Mouse (Mus musculus) cerebellum, postnatal 25 days (tissue): ENCODE results near the gene Gas7.

Experiments used
- DNase-seq, 2 experiments: peaks; one replicate each; pipeline ENCODE4 v3.0.0; 2021; ENCODE audit warnings: mixed read lengths in 2 of 2

Gene Gas7

DNA sequence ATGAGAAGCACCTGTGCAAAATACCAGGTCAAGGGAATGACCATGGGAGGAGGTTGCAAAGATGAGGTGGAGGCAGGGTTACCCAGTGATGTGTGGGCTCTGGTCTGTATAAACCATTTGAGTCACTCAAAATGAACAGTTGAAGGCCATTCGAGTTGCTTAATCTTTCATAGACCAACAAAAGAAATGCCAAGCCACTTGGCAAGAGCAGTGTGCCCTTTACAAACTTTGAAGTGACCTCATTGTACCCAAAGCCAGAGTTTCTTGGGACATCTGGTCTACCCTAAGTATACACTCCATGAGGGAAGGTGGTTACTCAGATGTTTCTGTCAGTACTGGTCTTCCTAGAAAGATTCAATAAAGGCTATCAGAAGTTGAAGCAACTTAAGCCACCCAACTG lies 80.5 kb downstream of the Gas7 start:
- no peak for DNase-seq

DNA sequence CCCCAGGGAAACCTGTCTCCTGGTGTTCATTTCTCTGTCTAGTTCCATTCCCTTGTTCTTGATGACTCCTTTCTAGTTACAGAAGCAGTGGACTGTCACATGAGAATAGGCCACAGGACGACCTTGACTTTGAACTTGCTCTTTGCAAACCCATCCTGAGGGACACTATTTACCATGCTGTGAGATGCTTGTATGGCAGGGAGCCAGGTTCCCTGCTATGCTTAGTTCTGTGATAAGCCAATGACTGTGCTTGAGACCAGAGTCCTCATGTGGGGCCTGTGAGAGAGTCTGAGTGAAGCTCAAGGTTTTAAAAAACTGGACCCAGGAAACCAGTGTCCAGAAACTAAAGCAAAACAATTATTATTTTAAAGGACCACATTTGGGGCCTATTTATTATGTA lies 81.2 kb downstream of the Gas7 start:
- peak in 1 of 2 experiments; percentile 29 for DNase-seq

DNA sequence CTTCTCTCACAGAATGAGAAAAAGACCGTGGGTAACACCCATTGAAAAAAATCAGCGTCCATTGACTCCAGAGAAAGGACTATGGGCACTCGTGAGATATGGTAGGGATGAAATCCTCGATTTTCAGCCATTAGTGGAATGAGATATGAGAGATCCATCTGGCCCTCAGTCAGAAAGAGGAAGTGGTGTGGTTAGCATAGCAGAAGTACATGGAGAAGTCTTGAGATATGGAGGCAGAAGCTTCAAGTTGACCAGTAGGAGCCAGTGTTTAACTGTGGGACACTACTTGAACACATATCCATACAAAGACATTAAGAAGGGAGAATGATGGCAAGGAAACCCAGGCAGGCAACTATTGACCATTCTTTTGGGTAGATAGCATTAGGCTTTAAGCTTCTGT lies 82.1 kb downstream of the Gas7 start:
- DNase-seq: no peak

DNA sequence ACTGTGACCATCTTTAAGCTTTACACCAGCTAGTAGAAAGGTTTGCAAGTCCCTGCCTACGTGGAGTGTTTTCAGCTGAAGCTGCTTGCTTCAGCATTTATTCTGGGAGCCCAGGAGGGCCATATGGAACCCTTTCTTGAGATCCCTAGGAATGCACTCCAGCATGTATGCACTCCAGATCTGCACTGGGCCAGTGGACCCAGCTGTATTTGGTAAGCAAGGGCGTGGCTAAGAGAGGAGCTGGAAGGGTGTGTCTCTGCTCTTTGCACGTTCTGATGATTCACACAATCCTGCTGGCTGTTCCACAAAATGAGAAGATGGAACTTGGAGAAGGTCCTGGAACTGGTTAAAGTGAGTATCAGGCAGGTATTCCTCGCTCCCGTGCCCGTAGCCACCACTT lies 83.3 kb downstream of the Gas7 start:
- DNase-seq: no peak

DNA sequence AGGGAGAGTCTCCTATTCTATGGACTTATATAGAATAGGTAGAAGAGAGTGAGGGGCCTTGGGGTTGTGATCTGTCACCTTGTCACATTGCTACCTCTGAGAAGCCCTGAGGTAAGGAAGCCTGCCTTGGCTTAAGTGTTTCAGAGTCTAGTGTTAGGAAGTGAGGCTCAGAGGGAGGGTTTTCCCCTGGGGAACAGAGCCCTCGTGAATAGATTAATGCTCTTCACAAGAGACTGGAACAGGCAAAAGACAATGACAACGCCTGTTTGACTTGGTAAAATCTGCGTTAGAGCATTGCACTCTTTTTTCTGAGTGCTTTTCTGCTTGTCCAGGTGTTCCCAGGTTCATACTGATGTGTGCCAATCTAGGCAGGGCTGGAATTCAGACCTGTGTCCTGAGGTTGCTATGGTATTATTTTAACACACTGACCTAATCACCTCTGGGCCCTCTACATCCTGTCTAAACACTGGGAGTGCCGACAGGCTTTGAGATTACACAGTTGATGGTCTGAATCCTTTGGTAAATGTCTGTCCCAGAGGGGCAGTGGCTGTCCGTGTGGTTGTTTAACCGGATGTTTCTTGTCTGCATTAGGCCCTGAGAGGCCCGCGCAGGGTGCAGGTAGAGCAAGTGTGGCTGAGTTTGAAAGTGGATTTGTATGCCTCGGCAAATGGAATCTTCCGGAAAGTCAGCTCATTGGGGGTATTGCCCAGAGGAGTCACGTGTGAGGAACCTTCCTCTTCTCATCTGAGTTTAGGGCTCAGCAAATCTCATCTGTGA lies 89.6 kb downstream of the Gas7 start:
- no peak for DNase-seq

DNA sequence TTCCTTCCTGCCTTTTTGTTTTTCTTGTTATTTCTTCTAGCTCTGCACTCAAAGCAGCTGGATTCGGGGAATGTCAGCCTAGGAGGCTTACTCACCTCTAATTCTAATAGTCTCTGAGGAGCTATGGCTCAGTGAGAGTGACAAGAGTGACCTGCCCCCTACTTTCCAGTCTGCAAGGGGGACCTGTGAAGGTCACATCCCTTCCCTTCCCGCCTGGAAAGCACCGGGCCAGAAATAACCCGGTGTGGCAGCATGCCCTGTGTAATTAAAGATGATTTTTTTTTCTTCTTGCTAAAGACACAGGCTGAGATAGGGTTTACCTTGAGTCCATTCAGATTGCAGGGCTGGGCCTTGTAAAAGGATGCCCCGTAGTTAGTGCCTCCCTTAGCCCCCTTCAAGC lies 91.3 kb downstream of the Gas7 start:
- no peak for DNase-seq

DNA sequence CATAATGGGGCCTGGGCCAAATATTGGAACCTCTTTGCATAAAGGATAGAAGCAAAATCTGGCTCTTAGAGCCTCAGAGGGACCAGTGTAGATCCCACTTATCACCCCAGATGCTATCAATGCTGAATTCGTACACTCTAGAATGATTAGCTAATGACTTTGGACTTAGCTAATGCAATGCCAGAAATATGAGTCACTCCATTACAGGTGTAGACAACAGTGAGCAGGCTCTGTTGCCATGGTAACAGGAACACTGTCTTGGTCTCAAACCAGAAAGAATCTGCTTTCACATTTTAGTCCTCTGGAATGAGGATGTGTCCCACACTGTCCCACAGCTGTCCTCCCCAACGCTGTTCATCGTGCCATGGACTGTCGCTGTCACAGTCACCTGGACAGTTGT lies 94.1 kb downstream of the Gas7 start:
- no peak for DNase-seq

DNA sequence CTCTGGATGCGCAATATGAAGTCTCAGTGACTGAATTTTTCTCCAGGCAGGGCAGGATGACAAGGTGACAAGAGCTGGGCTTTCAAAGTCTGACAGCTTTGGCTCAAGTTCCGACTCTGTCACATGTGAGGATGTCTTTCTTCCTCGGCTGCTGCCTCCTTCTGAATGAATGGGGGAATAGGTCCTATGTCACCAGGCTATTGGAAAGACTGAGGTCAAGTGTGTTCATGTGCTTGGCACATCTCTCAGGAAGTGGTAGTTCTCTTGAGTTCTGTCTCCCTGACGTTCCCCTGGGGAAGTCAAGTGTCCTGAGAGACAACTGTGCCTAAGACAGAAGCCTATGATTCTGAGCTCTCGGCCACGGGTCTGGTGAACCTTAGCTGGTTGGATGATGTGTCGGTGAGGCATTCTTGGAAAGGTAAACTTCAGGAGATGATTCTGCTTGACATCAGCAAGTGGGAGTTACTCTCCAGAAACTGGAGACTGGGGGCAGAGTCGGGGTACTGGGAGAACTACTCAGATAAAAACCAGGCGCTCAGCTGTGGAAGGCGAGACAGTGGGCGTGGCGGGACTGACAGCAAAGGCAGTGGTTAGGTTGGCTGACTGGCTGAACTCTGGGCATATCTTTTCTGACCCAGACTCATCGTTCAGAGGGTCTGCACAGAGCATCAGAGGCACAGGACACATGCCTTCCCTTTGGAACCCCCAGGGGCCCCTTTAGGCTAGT lies 94.7 kb downstream of the Gas7 start:
- DNase-seq: no peak

DNA sequence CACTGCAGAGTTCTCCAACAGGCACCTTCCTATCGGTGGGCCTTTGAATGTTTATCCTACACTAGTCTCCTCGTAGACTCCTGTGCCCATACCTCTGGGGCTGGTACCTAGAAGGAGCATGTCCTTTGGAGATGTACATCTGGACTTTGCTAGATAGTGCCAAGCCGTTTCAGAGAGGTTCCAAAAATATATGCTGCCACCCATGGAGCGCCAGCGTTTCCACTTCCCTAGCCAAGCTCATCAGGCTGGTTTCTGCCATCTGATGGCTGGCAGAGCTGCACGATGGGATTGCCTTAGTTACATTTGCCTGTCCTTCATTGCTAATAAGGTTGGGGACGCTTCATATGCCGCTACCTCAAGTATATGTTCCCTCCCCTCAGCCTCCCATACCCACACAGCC lies 97.2 kb downstream of the Gas7 start:
- peak; percentile 59 to 66 for DNase-seq

DNA sequence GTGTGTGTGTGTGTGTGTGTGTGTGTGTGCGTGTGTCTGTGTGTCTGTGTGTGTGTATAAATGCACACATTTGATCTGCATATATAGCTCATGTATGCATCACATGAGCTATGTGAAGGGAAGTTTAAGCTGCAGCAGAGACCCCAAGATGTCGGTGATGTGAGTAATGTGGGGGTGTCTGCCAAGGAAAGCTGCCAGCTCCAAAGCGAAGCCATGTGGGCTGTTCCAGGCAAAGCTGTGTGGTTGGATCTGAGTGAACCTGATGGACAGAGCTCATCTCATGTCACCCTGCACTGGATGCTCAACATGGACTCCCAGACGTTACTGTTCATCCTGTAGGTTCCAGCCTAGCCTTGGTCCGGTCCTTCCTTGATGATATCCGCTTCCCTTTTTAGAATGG lies 99.0 kb downstream of the Gas7 start:
- DNase-seq: no peak

DNA sequence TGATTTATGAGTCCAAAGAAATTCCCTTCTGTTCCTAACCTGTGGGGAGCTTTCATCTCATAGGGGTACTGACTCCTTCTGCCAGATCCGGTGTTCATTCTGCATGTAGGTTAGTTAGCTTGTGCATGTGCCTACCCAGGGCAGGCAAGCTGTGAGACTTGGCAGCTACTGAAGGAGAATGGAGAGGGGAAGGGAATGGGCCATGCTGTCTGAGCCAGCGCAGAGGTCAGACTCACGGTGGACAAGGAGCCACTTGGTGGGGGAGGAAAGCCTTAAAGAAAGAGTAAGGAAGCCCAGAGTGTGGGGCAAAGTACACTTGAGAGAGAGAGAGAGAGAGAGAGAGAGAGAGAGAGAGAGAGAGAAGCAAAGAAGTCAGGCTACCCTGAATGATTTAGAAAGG lies 101.1 kb downstream of the Gas7 start:
- DNase-seq: peak; percentile 83 to 84

DNA sequence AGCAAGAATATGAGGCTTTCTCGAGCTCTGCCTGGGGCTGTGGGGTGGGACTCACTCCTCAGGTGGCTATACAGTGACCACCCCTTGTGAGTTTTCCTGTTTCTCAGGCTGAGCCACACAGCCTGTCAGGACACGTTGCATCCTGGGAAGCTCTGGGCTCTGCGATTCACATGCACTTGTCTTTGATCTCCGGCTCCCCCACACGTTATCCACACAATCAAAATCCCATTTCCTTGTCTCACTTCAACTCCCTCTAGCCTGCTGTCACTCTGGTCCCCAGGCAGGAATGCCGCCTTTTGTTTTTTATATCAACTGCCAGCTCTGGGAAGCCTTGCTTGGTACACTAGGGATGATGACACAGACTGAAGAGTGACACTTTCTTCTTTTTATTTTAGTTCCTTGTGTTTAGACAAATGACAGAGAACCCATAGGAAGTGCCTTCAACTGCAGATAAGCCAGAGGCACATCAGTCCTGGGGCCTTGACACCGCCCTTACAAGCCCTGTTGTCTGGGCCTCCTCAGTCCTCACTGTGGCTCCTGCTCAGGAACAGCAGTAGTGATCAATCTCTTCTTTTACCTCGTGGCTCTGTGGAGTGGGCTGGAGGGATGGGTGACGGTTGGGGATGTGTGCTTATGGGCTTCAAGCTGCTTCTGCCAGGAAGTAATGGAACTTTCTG lies 103.7 kb downstream of the Gas7 start:
- no peak for DNase-seq

DNA sequence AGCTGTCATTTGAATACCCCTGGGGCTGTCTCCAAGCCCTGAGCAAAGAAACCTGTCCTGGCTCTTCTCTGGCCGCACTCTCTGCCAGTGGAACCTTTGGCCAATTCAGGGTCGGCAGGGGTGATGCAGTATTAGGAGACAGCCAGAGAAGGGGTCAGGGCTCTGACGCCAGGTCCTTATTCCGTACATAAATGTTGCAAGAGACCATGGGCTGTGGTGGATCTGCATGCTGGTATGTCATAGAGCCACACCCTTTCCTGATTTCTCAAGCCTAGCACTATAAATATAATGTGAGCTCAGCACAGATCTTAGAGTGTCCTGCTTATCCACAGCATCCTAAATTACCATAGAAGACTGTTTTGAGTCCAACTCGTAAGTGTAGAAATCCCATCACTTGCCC lies 104.3 kb downstream of the Gas7 start:
- no peak for DNase-seq

DNA sequence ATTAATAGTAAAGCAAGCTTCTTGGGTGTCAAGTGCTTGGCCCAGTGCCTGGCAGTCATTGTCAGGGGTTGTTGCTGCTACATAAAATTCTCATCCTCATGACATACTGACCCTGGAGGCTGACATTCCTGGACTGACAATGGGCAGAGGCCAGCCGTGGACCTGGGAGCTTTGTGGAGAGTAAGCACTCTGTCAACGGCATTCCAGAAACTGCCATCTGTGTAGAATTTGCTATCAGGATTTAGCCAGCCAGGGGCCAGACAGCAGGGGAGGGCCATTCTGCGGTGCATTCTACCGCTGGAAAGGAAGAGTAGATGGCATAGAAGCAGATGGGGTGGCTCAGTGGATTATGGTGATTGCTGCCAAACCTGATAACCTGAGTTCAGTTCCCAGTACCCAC lies 106.4 kb downstream of the Gas7 start:
- DNase-seq: no peak

DNA sequence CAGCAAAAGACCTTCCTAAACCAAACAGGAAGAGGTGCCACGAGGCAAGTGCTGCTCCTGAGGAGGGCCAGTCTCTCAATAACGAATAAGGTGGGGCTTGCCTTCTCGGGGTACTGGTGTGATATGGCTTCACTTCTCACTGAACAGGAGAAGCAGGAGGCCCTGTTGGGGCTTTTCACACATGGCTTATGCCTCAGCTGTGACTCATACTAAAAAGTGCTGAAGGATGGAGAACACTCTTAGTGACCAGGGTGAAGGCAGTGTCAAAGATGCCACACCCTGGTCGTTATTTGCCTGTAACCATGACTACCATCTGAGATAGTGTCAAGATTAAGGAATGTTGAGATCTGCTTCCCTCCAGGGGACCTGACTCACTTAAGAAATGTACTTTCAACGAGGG lies 107.9 kb downstream of the Gas7 start:
- DNase-seq: no peak

DNA sequence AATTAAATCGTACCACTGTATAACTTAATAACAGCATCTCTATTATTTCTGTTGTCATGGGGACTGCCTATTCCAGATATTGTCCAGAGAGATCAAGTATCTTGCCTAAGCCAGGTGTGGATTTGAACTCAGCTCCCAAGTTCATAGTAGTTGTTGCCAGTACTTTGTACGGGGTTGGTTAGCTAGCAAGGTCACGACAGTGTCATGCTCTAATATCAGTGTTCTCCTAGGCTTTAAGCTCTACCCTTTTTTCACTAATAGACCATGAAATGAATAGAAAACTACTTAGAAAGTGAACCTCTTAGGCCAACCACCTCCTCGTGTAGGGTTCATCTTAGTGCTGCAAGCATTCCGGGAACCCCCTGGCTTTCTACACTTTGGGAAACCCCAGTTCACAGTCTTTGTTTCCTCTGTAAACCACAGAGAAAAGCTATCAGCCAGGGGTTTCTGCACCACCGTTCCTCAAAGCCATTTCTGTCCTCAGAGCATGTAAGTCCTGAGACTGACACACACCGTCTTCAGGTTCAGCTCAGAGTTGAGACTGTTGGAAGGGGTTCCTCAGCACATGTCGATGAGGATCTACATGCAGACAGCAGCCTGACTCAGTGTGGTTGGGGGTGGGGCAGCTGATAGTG lies 108.9 kb downstream of the Gas7 start:
- no peak for DNase-seq

DNA sequence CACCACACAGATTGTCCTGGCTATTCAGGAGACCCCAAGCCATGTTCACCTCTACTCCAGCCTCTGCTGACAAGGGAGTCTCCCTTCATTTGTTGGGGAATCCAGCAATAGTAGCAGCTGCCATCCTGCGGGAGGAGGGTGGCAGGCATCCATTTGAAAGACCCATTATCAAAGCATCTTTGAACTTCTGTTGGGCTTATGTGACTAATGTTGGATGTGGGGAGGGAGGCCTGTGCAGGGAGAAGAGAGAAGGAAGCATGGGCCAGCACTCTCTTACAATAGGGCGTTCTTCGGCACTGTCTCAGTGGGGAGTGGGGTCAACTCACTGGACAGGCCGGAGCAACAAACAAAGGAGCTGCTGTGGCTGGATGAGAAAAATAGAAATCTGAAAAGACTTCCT lies 110.3 kb downstream of the Gas7 start:
- DNase-seq: no peak

DNA sequence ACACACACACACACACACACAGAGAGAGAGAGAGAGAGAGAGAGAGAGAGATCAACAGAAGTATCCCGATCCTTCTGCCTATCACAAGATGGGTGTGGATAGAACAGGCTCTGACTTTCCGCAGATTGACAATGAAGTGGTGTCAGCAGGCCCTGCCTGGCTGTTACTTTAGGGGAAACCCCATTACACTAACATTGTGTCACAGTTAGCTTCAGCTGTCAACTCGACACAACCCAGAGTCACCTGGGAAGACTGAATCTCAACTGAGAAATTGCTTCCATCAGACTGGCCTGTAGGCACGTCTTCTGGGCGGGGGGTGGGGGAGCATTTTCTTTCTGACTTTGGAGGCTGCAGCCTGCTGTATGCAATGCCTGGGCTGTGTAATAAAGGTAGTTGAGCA lies 111.5 kb downstream of the Gas7 start:
- DNase-seq: no peak

DNA sequence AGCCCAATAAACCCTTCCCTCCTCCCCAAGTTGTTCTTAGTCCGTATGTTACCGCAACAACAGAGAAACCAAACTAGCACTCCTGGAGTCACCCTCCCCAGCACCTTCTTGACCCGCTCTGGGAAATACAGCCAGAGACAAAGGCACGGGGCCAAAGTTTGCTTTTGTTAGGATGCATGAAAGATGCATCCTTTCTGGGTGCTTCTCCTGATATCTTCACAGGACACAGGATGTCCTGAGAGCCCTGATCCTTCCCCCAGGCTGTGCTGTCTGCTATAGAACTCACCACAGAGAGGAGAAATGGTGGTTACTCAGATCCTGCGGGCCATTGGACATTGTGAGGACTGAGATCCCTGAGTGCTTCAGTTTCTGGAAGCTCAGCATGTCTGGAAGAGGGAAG lies 111.9 kb downstream of the Gas7 start:
- no peak for DNase-seq

DNA sequence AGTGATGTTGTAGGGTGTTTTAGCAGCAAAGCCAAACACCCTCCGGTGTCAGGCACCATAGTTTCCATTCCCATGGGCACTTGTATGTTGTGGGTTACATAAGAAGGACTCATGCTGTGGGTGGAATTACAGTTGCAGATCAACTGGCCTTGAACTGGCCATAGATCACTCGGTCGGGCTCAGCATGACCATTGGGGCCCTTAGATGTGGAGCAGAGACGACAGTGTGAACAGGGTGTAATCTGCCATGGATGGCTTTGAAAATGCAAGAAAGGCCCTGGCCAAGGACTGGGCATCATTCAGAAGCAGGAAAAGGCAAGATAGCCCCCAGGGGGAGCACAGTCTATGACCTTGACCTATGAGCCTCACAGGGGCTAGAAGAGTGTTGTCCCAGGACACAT lies 112.8 kb downstream of the Gas7 start:
- DNase-seq: no peak

DNA sequence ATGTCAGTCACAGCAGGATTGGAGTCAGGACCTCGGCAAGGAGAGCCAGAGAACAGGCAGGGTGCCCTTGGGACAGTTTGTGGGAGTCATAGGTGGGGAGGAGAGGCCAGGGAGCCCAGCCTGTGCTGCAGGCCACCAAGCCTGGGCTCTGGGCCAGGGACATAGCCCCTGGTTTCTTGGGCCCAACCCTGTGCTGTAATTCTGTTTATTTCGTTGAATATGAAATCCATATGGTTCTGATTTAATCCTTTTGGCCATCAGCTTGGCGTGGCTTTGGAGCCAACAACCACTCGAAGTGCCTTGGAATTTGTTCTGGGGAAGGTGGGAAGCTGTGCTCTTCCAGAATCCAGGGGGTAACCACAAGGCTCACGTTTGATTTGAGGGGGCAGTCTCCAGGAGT lies 113.6 kb downstream of the Gas7 start:
- no peak for DNase-seq

DNA sequence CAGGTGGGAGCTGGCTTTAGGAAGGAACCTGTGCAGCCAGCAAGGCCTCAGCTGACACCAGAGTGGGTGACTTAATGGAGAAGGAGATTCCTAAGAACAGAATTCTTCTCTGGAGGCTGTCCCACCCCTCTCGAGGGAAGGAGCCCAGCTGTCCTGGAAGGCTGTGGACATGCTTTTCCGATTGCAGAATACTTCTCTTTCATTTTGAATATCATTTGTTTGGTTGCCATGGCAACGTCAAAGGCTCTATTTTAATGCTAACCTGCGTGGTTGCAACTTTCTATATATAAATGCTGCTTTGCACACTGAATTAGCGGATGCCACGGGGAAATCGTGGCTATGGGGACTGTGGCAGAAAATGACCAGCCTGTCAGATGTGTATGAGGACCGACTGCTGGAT lies 115.7 kb downstream of the Gas7 start:
- no peak for DNase-seq

DNA sequence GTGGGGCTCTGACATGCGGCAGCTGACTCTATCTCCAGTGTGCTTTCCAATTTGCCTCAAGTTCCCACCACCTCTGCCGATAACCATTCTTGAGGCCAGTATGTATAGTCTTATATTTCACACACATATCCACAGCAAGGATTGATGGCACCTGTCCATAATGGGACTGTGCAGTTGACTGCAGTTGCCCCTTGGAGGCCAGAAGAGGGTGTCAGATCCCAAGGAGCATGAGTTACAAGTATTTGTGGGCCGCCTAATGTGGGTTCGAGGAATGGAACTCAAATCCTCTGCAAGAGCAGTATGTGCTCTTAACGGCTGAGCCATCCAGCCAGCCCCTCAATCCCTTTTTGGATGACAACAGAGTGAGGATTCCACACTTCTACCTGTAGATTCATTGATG lies 119.1 kb downstream of the Gas7 start:
- no peak for DNase-seq

DNA sequence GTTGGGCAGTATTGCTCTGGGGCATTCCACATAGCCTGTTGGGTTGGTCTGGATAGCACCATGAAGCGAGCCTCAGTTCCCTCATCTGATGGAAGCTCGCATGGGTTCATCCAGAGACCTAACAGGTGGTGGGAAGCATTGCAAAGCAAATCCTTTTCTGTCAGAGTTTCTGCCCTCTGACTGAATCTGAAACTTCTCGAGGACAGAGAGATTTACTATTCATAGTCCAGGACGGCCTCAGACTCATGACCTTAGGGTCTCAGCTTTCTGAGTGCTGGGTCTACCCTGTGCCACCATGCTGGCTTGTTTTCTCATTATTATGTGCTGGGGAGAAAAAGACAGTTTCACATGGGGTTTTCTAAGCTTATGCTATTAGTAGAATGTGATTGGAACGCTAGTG lies 122.2 kb downstream of the Gas7 start:
- no peak for DNase-seq
